Mouse (Mus musculus) C2C12 (cell line): ENCODE results near the gene Psmc2.

ENCODE experiments used
- CEBPB ChIP-seq: IDR thresholded peaks from one replicate; pipeline ENCODE4 v1.6.1; 2011; ENCODE audit warnings: low read depth, mild to moderate bottlenecking, control low read depth, moderate library complexity
- CTCF ChIP-seq: IDR thresholded peaks from one replicate; pipeline ENCODE4 v1.5.1; 2011; ENCODE audit not compliant: control insufficient read depth, insufficient read depth, insufficient read length
- MAX ChIP-seq: IDR thresholded peaks from one replicate; pipeline ENCODE4 v1.6.1; 2011; ENCODE audit warnings: mild to moderate bottlenecking, control low read depth
- MYOG ChIP-seq: IDR thresholded peaks from one replicate; pipeline ENCODE4 v1.6.1; 2011; ENCODE audit not compliant: control insufficient read depth, insufficient read length; ENCODE audit errors: extremely low read depth
- USF1 ChIP-seq: IDR thresholded peaks from one replicate; pipeline ENCODE4 v1.6.1; 2011; ENCODE audit warnings: low read depth, mild to moderate bottlenecking, control low read depth, moderate library complexity

- TF ChIP-seq CTCF, result no peak
- no peak for TF ChIP-seq USF1
- TF ChIP-seq MAX, result no peak
- no peak for TF ChIP-seq CEBPB
- no peak for TF ChIP-seq MYOG
Observed at GRCm38 (mm10) chr5:21739120-21739519, 46.0 kb upstream of the Psmc2 start.
